Mouse (Mus musculus) small intestine, adult 2 months (tissue): ENCODE data around the gene Ipo4.

Experiments
- CTCF ChIP-seq: fragments of 200-500 bp; IDR thresholded peaks from 2 replicates; pipeline ENCODE4 v1.5.1; 2012; ENCODE audit warnings: low read depth, mild to moderate bottlenecking, control low read depth, inconsistent platforms, low read length, moderate library complexity, mixed read lengths; ENCODE audit not compliant: insufficient replicate concordance, insufficient read length; ENCODE audit errors: extremely low read depth
- POLR2A ChIP-seq: fragments of 200-500 bp; IDR thresholded peaks from 2 replicates; pipeline ENCODE4 v1.6.1; 2012; ENCODE audit warnings: low read depth, mild to moderate bottlenecking, control low read depth, inconsistent platforms, low read length, moderate library complexity

DNA sequence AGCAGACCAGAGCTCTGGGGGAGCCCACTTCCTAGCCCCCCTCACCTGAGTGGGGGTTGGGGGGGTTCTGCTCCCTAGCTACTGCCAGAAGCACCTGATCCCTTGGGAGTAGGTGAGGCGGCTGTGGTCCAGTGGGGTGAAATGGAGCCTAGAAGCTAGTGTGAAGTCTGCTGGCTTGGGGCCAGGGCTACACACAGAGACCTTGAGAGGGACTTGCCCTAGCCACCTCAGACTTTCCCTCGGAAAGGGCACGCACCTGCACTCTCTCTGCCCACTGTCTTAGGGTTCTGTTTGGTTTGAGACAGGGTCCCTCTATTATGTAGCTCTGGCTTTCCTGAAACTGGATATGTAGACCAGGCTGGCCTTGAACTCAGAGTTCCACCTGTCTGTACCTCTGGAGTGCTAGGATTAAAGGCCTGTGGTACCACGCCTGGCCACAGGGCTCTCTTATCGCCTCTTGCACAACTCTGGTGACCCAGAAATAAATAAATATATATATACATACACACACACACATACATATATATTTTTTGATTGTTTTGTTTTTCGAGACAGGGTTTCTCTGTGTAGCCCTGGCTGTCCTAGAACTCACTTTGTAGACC is 57.0 kb downstream of the Ipo4 start:
- TF ChIP-seq POLR2A (no peak), CTCF (no peak)
